Mouse (Mus musculus): ENCODE data around the gene Cdca7l. TPM values are rescaled to one million over a fixed set of nuclear protein-coding genes. Genes with fewer than 3 reads are reported as not detected.
"Not testable (repeated sequence)": the region's sequence is repeated elsewhere in the genome, so short reads cannot be mapped to it uniquely, and the experiment has no call there.

Cdca7l gene
- polyA plus RNA-seq, 1 experiment from 2014 or later: 35.2 TPM

DNA sequence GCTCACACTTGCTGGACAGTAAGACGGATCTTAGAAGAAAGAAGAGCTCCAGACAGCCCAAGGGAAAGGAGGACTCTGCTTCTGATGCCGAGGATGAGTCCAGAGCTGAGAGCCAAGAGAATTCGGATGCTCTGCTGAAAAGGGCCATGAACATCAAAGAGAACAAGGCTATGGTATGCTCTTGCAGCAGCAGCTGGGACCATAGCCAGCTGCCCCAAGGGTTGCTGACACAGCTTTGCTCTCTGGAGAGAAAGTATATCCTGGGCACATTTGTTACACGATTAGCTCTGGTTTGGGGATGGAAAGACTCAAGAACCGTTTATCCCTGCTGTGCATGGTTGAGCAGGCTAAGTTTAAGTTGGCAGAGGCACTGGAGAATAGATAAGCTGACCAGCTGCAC, 68.2 kb downstream of the Cdca7l start:
- no peak for ATAC-seq
- no peaks in the 10 kb centered on the region for H3K4me1 ChIP-seq
- no peaks in the 10 kb centered on the region for H3K27me3 ChIP-seq (replicated peaks)
- no peak overlapping the region for H3K27ac ChIP-seq
- WGBS (ENCODE audit: insufficient replicate concordance): 81% methylated on average over 5 of the region's 5 CpGs
- H3K4me2 ChIP-seq: no peak overlapping the region
- no peak overlapping the region for H3K9ac ChIP-seq
- peaks cover 95% of the 10 kb centered on the region for H3K36me3 ChIP-seq
- H3K4me3 ChIP-seq: no peak overlapping the region
- no peaks in the 10 kb centered on the region for H3K9me3 ChIP-seq (replicated peaks)

DNA sequence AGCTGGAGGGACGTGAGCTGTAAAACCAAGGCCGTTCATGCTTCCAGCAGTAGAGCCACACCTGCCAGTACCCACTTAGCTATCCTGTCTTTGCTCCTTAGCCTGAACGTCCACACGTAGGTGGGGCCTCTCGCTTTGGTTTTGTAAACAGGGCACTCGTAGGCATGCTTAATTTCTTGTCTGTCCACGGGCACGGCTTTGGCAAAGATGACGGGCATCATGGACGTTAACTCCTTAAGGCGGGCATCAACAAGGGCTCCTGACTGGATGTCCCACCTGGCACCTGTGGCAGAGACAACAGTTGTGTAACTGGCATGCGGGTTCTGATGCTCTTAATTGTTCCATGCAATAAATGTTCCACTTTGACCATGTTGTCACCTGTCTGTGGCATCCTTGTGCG, 74.3 kb downstream of the Cdca7l start:
- Histone ChIP-seq H3K27me3 (replicated peaks) (no peaks in the 10 kb centered on the region), H3K9me3 (replicated peaks) (no peaks in the 10 kb centered on the region), H3K36me3 (peaks cover 85% of the 10 kb centered on the region), H3K4me3 (no peak overlapping the region), H3K27ac (no peak overlapping the region), H3K4me1 (no peaks in the 10 kb centered on the region), H3K4me2 (no peak overlapping the region), H3K9ac (no peak overlapping the region)
- WGBS (ENCODE audit: insufficient replicate concordance): 84% methylated on average over 13 of the region's 13 CpGs
- no peak for ATAC-seq

DNA sequence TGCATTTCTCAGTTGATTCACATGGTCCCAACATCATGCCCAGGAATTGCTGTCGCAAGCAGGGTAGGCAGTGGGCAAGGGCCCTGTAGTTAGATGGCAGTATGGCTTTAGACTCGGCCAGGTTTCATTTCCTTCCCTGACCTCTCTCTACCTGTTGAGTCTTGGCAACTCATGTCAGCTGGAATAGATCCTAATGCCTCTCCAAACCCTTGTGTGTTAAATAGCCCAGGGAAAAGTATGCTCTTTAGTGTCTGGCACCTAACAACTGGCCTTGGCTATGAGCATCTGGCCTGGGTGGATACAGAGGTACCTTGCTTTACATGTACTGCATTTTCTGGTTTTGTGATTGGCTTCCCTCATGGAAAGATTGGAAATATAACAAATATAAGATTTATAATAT, 80.5 kb downstream of the Cdca7l start:
- WGBS (ENCODE audit: insufficient replicate concordance): 78% methylated on average over 2 of the region's 2 CpGs
- no peak for ATAC-seq
- Histone ChIP-seq H3K36me3 (peaks cover 22% of the 10 kb centered on the region), H3K9me3 (replicated peaks) (no peaks in the 10 kb centered on the region), H3K4me1 (no peaks in the 10 kb centered on the region), H3K4me2 (no peak overlapping the region), H3K4me3 (no peak overlapping the region), H3K27me3 (replicated peaks) (no peaks in the 10 kb centered on the region), H3K27ac (no peak overlapping the region), H3K9ac (no peak overlapping the region)

DNA sequence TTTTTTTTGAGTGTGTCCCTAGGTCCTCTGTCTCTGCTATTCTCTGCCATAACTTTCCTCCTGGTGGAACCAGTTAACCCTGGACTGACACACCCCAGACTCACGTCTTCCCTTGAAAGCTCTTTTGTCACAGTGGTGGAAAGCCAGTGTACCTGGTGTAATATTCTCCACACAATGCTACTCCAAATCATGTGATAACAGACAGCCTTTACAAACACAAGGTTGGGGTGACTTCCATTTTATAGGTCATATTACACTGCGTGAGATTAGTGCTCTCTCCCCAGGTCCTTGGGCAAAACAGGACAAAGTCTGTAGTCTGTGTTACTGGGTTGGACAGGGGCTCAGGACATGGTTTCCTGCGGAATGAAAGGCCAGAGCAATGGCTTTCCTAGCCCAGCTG, 83.3 kb downstream of the Cdca7l start:
- H3K4me3 ChIP-seq: no peak overlapping the region
- no peak overlapping the region for H3K4me2 ChIP-seq
- ATAC-seq: no peak
- no peaks in the 10 kb centered on the region for H3K9me3 ChIP-seq (replicated peaks)
- H3K9ac ChIP-seq: no peak overlapping the region
- H3K4me1 ChIP-seq: no peaks in the 10 kb centered on the region
- H3K36me3 ChIP-seq: 0 out of 2 replicates have a peak, but pooled peaks cover 4% of the 10 kb centered on the region
- no peaks in the 10 kb centered on the region for H3K27me3 ChIP-seq (replicated peaks)
- no peak overlapping the region for H3K27ac ChIP-seq
- 69% methylated on average over 3 of the region's 3 CpGs for whole genome bisulfite sequencing (ENCODE audit: insufficient replicate concordance)

DNA sequence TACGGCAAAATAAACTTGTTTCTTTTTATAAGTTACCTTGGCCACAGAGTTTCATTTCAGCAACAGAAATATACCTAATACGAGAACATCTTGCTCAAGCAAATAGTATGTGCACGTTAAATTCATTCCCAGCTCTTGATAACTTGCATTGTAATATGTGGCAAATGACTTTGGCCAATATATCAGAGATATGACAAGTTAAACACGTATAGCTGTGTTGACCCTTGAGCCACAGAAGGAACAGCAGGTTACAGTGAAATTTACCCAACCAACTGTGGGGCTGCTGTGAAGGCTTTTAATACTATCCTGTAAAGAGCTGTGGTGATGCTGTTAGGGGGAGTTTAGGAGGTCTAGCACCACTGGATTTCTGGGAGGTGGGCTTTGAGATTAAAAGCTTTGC, 96.7 kb downstream of the Cdca7l start:
- H3K4me2 ChIP-seq; H3K9me3 ChIP-seq (replicated peaks); H3K27ac ChIP-seq; H3K36me3 ChIP-seq; ATAC-seq; H3K9ac ChIP-seq; H3K4me1 ChIP-seq; H3K27me3 ChIP-seq (replicated peaks); H3K4me3 ChIP-seq: not testable (repeated sequence)
- WGBS (ENCODE audit: insufficient replicate concordance): 33% methylated on average over 1 of the region's 4 CpGs

DNA sequence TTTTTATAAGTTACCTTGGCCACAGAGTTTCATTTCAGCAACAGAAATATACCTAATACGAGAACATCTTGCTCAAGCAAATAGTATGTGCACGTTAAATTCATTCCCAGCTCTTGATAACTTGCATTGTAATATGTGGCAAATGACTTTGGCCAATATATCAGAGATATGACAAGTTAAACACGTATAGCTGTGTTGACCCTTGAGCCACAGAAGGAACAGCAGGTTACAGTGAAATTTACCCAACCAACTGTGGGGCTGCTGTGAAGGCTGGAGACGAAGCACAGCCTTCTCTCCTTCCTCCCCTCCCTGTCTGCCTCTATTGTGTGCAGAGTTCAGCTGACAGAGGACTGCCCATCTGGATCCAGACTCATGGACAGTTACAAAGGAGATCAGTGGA, 97.3 kb downstream of the Cdca7l start:
- not testable (repeated sequence) for H3K4me2 ChIP-seq; H3K9ac ChIP-seq; H3K4me1 ChIP-seq; ATAC-seq; H3K9me3 ChIP-seq (replicated peaks); H3K4me3 ChIP-seq; H3K36me3 ChIP-seq; H3K27me3 ChIP-seq (replicated peaks); H3K27ac ChIP-seq
- WGBS (ENCODE audit: insufficient replicate concordance): 67% methylated on average over 1 of the region's 4 CpGs

DNA sequence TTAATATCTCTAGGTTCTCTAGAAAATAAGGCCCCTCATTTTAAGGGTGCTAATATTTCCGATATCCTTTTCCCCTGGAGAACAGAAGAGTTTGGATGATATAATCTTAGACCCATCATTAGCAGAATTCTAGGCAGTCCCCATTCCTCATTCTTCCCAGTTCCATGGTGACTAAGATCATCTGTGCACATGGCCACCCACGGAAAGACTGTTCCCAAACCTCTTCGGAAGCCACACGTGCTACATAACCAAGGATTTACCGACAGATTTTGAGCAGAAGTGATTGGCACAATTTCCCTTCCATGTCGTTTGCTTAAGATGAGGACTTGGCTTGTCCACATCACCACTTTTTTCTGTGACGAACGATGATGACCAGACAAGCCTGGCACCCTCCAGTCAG, 99.6 kb downstream of the Cdca7l start:
- no peaks in the 10 kb centered on the region for H3K4me1 ChIP-seq
- H3K9ac ChIP-seq: no peak overlapping the region
- H3K4me2 ChIP-seq: no peak overlapping the region
- H3K27ac ChIP-seq: no peak overlapping the region
- no peak for ATAC-seq
- H3K27me3 ChIP-seq (replicated peaks): no peaks in the 10 kb centered on the region
- H3K9me3 ChIP-seq (replicated peaks): no peaks in the 10 kb centered on the region
- no peaks in the 10 kb centered on the region for H3K36me3 ChIP-seq
- no peak overlapping the region for H3K4me3 ChIP-seq
- 67% methylated on average over 8 of the region's 8 CpGs for WGBS (ENCODE audit: insufficient replicate concordance)

DNA sequence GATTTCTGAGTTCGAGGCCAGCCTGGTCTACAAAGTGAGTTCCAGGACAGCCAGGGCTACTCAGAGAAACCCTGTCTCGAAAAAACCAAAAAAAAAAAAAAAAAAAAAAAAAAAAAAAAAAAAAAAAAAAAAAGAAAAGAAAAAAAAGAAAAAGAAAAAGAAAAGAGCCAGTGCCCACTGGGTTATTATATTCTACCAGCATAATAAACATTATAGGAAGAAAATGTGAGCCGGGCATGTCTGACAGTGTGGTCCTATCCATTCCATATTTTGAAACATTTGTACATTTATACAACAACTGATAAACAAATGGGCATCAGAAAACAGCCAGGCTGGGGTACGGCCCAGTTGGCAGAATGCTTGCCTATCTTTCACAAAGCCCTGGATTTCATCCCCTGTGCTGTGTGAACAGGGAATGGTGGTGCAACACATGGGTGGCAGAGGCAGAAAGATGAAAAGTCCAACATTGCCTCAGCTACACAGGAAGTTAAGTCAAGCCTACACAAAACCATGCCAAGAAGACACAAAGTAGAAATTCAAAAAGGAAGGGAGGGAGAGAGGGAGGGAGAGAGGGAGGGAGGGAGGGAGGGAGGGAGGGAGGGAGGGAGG, 101.2 kb downstream of the Cdca7l start:
- not testable (repeated sequence) for H3K9me3 ChIP-seq (replicated peaks); H3K4me3 ChIP-seq; H3K4me1 ChIP-seq; H3K27ac ChIP-seq; H3K27me3 ChIP-seq (replicated peaks); ATAC-seq; H3K9ac ChIP-seq; H3K36me3 ChIP-seq; H3K4me2 ChIP-seq
- 56% methylated on average over 4 of the region's 4 CpGs for WGBS (ENCODE audit: insufficient replicate concordance)

DNA sequence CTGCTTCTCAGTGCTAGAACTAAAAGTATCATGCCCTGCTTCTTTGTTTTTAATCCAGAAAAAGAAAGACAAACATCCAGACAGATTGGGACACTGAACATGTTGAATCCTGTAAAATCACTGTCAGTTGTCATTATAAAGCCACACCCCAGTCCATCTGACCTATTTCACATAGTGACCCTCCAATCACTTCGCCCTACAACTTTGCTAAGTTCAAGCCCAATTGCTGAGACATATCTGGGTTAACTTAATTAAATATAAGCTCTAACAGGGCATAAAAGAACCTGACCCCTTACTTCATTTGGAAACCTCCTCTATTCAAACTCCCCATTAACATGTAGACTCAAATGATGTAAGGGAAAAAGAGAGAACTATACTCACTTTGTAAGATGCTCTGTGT, 107.3 kb downstream of the Cdca7l start:
- Histone ChIP-seq H3K4me1 (no peaks in the 10 kb centered on the region), H3K9me3 (replicated peaks) (no peaks in the 10 kb centered on the region), H3K4me3 (no peak overlapping the region), H3K4me2 (no peak overlapping the region), H3K27me3 (replicated peaks) (no peaks in the 10 kb centered on the region), H3K9ac (no peak overlapping the region), H3K36me3 (no peaks in the 10 kb centered on the region), H3K27ac (no peak overlapping the region)
- ATAC-seq: no peak
- WGBS (ENCODE audit: insufficient replicate concordance): 33% methylated on average over 1 of the region's 1 CpGs

DNA sequence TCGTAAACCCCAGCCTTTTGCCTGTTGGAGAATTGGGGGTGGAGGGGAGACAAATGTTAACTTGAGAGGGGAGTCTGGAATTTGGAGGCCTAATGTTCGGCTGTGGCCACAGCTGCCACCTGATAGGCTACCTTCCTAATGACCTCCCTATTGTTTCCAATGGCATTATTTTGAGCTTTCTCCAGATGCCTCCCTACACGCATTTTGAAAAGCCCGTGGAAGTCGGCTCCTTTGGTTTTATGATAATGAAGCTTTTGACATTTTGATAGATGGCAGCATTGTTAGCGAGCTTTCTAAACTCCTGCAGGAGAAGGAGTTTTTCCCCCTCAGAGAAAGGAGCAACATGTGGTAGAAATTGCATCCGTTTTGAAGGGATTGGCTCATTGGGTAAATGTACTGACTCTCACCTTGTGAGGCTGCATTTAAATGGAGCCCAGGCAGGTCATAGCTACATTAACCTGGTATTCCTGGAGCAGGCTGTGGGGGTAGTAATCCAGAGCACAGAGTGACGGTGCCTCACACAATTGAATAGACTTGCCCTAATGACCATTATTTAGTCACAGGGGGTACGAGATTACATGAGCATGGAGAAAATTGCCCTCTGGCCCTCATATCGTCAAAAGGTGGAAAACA, 110.6 kb downstream of the Cdca7l start:
- 53% methylated on average over 10 of the region's 10 CpGs for WGBS (ENCODE audit: insufficient replicate concordance)
- Histone ChIP-seq H3K36me3 (no peaks in the 10 kb centered on the region), H3K9ac (no peak overlapping the region), H3K9me3 (replicated peaks) (no peaks in the 10 kb centered on the region), H3K4me3 (no peak overlapping the region), H3K27ac (no peak overlapping the region), H3K27me3 (replicated peaks) (no peaks in the 10 kb centered on the region), H3K4me2 (no peak overlapping the region), H3K4me1 (no peaks in the 10 kb centered on the region)
- ATAC-seq: no peak

DNA sequence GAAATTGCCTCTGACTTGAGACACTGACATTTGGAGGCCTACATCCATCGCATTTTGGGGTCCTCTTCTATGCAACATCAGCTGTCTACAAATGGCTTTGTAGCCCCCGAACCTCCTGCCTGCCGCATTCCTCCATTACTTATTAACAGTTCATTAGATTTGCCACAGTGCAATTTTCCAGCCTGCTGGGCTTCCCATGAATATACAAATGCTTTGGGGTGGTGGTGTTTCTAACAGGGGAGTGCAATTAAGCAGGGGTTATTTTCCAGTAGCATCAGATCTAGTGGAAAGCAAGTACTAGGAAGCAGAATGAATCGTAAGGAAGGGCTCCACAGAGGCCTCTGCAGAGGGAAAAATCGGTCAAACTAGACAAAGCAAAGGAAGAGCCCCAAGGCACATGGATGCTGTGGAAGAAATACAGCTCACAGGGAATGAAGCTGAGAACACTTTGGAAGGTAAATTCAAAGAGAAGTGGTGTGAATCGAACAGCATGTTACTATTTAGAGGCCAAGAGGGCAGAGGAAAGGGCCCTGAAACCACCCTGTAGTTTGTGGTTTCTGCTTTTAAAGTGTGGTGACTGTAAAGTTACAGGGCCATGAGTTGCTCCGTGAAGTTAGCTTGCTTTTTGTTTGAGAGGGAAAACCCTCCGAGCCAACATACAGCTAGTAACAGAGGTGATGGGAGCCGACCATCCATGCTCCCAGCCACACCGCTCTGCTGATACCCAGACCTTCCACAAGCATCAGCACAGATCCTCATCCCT, 111.9 kb downstream of the Cdca7l start:
- Histone ChIP-seq H3K4me1 (no peaks in the 10 kb centered on the region), H3K4me3 (no peak overlapping the region), H3K27me3 (replicated peaks) (no peaks in the 10 kb centered on the region), H3K9ac (no peak overlapping the region), H3K4me2 (no peak overlapping the region), H3K9me3 (replicated peaks) (no peaks in the 10 kb centered on the region), H3K36me3 (no peaks in the 10 kb centered on the region), H3K27ac (no peak overlapping the region)
- WGBS (ENCODE audit: insufficient replicate concordance): 50% methylated on average over 10 of the region's 10 CpGs
- no peak for ATAC-seq

Data from liver, embryonic 12.5 days (tissue).